Mouse (Mus musculus): ENCODE data around the gene Trappc4. TPM values are rescaled to one million over a fixed set of nuclear protein-coding genes. Genes with fewer than 3 reads are reported as not detected.
"Not testable (repeated sequence)": the region's sequence is repeated elsewhere in the genome, so short reads cannot be mapped to it uniquely, and the experiment has no call there.

Gene Trappc4
- total RNA-seq (2021), result 10 to 100 TPM; 64.3 to 79.1 TPM

DNA sequence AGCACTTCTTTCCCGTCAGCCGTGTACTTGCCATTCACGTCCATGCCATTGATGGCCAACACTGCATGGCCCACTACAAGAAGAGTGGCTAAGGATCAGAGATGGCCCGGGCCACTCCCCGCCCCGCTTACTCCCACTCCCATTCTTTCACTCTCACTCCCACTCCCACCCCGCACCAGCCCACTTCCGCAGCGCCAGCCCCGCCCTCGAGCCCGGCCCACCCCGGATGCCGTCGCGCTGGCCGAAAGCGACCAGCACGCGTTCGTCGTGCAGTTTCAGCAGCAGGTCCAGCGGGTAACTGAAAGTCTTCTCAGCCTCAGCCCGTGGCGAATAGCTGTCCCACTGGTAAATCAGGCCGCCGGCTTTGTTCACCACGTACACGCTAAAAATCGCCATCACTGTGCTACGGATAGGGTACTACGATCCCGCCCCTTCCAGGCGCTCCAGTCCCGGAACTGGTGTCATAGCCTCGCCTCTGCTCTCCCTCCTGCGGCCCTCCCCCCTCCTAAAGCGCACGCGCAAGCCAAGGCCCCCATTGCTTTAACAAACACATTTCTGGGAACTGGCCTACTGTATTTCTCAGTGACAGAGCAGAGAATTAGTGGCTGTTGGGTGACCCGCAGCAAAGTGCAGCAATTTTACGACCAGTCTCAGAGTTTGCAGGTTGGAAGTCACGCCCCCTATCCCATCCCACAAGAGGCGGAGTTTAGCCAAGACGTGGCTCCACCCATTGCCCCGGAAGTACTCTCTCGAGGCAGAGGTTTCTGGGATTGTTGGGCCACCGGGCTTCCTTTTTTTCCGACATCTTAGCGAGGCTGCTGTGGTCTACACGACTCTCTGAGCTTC is at the start of gene Trappc4, which contains the start of gene Rps25:
Gene Trappc4, minus strand, starts transcription at position 695 of the 846 bp plus-strand sequence.
Gene Rps25, plus strand, starts transcription at position 234 of the 846 bp plus-strand sequence.
- peak; percentile 92 to 94 for DNase-seq

DNA sequence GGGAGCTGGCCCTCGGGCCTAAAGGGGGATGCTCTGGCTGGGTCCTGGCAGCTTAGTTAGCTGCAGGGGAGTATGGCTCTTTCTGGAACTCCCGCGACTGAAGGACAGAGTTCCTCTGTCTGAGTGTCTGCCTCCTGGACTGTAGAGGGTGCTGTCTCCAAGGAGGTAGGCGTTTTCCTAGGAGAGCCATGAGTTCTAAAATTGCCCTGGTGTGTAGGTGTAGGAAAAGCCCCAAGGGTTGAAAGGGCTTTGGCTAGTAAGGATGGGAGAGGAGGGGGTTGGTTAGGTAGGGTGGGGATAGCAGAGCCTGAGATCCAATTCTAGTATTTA is 47.5 kb upstream of the Trappc4 start, which contains the start of gene Upk2:
Gene Upk2, minus strand, starts transcription at position 86 of the 330 bp plus-strand sequence.
- no peak for DNase-seq

DNA sequence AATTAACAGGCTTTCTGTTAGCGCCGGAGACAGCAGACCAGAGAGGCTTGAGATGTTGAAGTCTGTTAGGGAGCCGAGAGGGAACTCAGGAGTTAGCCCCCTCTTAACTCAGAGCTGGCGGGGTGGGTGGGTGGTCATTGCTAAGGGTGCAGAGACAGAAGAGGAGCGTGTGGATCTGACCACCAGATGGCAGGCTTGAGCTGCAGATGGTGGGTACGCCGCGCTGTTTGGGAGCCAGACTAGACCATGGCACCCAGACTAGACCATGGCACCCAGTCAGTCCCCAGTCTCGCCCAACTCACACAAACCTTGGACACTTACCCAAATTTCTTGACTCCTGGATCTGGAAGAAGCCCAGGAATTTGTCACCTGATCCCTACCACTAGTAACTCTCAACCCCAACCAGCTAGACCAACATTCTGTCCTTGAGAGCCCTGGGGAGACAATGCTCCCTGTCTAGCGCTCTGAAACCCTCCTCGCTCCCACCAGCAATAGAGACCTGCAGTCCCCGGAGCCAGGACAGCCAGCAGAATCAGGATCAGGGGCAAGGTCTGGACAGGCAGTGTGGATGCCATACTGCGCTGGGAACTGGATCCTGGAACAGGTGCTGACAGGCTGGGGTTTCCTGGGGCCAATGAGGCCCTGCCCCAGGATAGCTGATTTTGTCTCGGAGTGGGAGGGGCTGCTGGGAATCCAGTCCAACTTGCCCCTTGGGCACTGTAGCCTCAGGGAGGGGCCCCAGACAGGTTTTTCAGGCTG is 46.9 kb upstream of the Trappc4 start:
- peak; percentile 81 to 87 for DNase-seq

DNA sequence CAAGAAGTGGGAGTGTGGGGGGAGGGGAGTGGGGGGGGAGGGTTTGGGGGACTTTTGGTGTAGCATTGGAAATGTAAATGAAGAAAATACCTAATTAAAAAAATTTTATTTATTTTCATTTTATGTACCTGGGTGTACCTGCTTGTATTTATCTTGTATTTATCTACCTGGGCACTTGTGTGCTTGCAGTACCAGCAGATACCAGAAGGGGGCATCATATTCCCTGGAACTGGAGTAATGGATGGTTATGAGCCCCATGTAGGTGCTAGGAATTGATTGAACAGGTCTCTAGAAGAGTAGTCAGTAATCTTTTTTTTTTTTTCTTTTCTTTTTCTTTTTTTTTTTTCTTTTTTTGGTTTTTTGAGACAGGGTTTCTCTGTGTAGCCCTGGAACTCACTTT is 43.0 kb upstream of the Trappc4 start:
- no peak for DNase-seq

DNA sequence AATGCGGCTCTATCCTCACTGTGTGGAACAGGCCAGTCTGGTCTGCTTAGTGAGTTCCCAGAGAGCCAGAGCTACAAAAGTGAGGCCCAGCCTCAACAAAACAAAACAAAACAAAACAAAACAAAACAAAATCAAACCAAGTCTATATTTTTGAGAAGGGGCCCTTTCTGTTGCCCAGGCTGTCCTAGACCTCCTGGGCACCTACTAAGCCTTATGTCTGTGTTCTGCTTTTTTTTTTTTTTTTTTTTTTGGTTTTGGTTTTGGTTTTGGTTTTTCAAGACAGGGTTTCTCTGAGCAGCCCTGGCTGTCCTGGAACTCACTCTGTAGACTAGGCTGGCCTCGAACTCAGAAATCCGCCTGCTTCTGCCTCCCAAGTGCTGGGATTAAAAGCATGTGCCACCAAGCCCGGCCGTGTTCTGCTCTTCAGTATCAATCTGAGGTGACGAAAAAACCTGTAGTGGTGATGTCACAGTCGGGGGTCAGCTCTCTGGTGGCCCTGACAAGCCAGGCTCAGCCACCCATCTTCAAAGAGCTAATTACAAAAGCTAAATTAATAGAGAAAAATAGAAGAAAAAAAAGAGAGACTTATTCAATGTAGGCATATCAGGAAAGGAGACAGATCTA is 37.1 kb upstream of the Trappc4 start:
- not testable (repeated sequence) for DNase-seq

DNA sequence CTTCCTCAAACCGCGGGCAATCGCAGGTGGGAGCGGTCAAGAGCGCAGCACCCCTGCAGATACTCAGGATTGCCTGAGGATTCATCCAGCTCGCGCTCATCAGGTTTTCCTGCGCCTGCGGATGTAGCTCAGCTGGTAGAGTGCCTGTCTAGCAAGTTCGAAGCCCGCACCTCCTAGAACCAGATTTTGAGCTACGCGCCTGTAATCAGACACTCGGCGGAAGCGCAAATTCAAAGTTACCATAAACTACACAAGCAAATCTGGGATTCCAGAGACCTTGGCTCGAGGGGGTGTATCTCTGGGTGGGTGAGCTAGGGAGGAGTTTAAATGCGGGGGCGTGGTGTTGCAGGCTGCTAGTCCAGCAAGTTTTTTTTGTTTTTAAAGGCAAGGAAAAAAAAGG is 33.6 kb upstream of the Trappc4 start, which contains the start of gene Foxr1:
Gene Foxr1, minus strand, starts transcription at position 176 of the 400 bp plus-strand sequence.
- no peak for DNase-seq

DNA sequence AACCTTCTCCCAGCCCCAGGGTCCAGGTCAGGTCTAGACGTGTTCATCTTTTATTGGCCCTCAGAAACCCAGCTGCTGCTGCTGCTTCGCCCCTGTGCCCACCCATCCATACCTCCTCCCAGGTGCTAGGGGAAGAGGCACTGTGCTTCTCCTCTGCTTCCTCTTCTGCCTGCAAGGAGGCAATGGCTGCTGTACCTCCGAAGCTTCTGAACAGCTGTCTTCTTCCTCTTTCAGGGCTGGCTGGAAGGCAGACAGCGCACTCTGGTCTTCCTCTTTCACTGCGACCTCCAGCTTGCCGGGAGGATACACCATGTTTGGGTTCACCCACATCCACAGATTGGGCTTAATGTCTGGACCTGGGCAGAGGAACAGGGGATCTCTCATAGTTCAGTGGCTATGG is 28.3 kb upstream of the Trappc4 start:
- no peak for DNase-seq

DNA sequence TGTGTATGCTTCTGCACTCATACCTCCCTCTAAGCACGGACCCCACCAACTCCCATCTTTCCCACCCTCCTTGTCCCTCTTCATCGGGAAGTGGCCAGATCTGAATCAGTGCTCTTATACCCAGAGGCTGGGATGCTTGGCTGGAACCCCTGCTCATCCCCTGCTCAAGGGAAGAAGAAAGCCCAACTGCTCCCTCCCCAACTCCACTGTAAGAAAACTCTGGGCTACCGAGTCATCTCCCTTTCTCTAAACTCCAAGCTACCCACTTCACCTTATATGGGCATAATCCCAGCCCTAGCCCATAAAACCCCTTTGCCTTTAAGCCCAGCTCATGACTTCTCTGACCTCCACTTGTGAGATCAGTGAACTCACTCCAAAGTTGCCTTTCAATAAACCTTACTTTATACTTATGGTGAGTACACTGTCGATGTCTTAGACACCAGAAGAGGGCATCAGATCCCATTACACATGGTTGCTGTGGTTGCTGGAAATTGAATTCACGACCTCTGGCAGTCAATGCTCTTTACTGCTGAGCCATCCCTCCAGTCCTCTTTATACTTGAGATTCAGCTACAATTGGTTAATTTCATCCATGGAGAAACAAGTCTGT is 25.3 kb upstream of the Trappc4 start:
- DNase-seq, result no peak

DNA sequence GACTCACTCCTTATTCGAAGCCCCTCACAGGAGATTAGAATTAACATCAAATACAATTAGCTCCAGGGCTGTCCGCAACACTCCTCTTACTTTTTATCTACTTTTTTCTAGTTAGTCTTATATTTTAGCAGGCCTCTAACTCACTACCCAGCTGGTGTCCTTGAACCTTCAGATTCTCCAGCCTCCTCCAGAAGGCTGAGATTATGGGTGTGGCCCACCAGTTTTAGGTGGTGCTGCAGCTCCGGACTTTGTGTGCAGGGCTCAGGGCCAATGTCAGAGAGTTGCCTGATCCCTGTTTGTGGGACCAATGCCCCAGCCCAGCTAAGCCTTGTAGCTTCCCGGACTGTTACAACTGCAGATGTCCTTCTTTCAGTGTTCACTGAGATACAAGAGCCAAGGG is 16.2 kb upstream of the Trappc4 start:
- no peak for DNase-seq

DNA sequence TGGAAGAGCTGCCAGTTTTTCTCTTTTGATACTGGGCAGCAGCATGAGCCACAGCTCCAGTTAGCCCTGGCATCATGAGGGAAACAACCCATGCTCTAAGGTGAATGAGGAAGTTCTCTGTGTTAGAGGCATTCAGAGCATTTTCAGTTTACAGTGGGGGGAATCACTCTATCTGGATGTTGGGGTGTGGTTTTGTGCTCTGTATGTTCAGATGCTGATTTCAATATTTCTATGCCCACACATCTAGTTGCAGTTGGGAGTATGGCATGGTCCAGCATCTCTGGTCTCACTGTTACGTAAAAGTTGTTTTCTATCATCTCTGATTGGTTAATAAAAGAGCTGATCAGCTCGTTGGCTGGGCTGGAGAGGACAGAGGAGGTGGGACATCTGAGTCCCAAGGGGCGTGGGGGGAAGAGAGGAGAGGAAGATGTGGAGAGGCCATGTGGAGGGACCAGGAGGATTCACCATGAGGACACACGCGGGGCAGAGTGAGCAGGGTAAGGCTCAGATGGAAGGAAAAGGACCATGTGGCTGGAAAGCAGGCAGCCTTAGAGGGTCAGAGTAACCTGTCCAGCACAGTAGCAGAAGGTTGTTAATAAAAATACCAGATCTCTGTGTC is 13.0 kb upstream of the Trappc4 start:
- no peak for DNase-seq

DNA sequence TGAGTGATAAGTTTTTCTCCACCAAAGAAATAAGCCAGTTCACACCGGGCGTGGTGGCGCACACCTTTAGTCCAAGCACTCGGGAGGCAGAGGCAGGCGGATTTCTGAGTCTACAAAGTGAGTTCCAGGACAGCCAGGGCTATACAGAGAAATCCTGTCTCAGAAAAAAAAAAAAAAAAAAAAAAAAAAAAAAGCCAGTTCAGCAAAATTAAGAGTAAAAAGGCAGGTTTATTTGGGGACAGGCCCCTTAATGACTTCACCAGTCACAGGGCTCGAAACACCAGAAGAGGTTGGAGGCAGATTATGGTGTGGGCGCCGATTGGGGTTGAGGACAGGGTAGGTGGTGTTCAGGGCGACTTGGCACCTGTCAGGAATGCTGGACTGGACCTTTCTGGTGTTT is 12.3 kb upstream of the Trappc4 start:
- DNase-seq, result not testable (repeated sequence)

DNA sequence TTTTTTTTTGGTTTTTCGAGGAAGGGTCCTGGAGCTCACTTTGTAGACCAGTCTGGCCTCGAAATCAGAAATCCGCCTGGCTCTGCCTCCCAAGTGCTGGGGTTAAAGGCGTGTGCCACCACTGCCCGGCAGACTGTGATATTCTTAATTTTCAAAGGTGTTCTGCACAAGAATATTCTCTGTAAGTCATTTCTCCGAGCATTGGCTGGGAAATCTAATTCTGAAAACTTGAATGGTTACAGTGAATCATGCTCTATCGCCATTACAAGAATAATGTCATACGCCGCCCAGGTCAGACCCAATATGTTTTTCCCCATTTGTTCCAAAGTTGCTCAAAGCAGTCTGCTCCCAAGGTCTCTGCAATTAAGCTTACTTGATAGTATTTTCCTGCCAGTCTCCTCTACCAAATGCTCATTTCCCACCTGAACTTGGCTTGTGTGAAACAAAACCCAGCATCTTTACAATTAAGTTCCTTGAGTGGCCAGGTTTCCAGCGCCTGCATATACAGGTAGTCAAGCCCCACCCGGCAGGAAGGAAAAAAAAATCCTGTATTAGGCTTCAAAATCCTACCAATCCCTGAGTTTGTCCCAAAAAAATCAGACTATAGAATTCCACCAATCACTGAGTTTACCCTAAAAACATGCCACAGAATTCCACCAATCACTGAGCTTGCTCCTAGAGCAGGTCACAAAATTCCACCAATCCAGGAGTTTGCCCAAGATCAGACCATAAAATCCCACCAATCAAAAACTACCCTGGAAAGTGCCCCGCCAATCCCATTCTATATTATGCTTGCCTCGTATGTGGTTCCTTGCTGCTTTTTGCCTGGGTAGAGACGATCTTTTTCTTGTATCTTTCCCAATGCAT is 11.4 kb upstream of the Trappc4 start, which contains the start of gene Ccdc84:
Gene Ccdc84, minus strand, starts transcription at position 51 of the 867 bp plus-strand sequence.
- DNase-seq, result no peak

DNA sequence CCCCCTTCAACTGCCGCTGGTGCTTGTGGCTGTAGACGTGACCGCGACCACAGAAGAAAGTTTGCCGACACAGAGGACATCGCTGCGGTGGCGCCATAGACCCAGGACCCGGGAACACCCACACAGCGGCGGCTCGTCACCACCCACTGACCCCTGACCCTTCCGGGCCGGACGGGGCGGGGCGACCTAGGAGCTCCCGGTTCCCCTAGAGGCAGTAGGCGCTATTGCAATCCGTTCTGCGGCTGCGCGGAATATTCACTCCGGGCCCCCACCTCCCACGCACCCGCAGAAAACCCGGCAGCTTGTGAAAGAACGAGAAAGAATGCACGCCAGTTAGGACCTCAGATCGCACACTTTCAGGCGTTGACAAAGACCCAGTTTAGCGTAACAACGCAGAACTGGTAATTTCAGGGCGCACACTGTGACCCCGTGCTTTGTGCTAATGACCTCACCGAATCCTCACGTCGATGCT is 10.5 kb upstream of the Trappc4 start:
- peak; percentile 94 to 95 for DNase-seq

DNA sequence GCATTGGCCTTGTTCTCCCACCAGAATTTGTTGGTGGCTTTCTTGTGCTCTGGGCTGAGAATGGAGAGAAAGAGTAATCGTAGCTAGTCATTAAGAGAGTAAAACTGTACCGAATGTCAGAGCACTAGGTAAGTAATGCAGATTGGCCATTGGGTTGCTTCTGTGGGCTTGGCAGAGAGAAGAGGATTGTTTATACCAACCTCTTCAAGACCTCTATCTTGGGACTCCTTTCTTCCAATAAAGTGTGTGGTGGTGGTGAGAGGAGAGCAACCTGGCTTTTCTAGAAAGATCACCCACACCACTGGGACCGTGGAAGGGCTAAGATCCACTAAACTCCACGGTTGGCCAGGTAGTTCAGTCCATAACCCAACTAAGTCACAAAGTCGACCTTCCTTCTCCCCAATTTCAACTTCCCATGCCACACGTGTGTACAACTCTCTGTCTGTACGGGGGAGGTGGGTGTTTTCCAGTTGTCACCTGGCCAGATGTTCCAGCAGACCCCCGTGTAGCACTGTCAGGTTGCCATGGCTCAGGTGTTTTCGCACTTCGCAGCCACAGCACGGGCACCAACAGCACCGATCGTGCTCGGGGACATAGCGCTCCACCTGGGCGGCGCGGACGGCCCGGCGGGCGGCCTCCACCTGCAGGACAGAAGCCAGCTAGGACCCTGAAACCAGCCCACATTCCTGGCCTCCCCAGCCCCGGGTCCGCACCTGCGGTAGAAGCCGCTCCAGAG is 9.9 kb upstream of the Trappc4 start:
- no peak for DNase-seq

DNA sequence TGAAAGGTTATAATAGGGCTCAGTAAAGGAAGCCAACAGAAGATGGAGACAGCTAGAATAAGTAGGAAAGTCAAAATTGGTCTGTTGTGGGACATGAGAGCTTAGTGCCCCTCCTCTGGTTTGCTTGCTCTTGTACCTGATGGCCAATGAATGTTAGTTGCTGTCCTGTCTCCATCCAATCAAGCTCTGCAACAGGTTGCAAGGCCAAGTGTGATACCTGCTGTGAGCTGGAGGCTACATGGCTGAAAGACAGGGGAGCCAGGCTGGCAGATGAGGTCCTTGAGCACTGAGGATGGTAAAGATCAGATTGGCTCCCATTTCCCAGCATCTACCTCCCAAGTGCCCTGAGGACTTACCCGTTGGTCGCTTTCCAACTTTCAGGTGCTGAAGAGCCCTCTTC is 5.4 kb upstream of the Trappc4 start:
- no peak for DNase-seq

DNA sequence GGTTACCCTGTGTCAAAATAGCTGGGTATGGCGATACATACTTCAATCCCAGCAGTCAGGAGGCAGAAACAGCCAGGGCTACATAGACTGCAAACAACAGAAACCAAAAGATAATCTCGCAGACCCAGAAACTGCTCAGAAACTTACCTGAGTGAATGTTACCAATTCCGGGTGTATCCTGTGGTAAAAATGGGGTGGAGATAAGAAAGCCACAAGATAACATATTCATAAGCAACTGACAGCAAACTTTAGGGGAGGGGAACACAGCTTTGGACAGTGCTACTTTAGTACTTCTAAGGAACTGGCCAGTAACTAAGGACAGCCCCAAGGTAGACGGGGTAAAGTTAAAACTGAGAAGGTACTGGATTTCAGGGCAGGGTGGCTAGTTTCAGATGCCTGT is 4.9 kb upstream of the Trappc4 start:
- no peak for DNase-seq

DNA sequence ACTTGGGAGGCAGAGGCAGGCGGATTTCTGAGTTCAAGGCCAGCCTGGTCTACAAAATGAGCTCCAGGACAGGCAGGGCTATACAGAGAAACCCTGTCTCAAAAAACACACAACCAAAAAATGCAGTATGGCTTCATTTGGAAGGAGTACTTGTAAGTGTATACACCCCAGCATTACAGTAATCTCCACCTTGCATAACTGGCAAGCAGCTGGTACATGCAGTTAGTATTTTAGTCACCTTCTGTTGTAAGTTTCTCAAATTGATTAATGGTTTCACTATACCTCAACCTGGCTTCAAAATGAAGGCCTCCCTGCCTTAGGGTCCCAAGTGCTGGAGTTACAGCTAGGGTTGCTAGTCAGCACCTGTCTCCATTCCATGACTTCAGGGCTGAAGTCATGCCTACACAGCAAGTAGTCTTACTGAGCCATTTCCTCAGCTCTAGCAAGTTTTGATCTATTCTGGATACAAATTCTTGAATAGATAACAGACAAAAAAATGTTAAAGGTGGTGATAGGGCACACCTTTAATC is 4.3 kb upstream of the Trappc4 start:
- no peak for DNase-seq

DNA sequence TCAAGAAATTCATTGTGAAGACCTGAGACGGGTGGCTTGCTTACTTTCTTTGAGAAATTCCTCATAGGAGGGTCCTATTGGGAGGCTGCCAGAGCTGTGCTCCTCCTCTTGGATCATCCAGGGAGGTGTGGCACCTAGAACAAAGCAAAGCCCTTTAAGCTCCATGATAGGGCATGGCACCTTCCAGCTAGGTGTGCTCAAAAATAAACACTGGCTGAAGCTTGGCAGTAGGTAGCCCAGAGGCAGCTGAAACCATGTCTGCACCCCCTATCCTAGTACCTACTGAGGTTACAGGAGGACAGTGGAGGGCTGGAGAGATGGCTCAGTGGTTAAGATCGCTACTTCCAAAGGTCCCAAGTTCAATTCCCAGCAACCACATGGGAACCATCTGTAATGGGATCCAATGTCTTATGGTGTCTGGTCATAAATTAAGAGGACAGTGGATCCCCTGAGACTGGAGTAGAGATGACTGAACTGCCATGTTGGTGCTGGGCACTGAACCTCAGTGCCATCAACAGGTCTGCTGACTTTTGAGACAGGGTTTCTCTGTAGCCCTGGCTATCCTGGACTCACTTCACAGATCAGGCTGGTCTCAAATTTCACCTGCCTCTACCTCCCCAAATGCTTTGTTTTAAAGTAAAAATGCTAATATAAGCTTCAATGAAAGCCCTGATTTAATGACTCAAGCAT is 3.4 kb upstream of the Trappc4 start:
- DNase-seq, result no peak

DNA sequence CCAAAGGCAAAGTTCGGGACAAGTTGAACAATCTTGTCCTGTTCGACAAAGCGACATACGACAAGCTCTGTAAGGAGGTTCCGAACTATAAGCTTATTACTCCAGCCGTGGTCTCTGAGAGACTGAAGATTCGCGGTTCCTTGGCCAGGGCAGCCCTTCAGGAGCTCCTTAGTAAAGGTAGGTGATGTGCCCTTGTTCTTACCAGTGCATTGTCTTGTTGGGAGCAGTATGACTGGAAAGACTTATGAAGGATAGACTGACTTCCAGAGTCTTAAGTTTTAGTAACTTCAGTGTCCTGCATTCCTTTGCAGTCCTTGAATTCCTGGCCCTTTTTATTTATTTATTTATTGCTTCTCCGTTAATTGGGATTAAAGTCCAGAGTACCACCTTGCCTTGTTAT is 1.3 kb upstream of the Trappc4 start:
- not testable (repeated sequence) for DNase-seq

Data from layer of hippocampus, postnatal 36 days (tissue).